Mouse (Mus musculus) embryonic facial prominence, embryonic 13.5 days (tissue): ENCODE results near the gene Rsph3b. TPM values are rescaled to one million over a fixed set of nuclear protein-coding genes. Genes with fewer than 3 reads are reported as not detected.
"Not testable (repeated sequence)": the region's sequence is repeated elsewhere in the genome, so short reads cannot be mapped to it uniquely, and the experiment has no call there.

Experiments used
- ATAC-seq: fragments of 200-750 bp; cut with Nextera tagmentation; 2 replicates; pipeline ENCODE4 v1.8.0; 2017; ENCODE audit warnings: low read depth; ENCODE audit not compliant: insufficient number of reproducible peaks, insufficient read depth, low FRiP score, low TSS enrichment
- H3K27ac ChIP-seq: fragments of 300-500 bp; sonication (generic); 2 replicates; pipeline ENCODE4 v1.5.1; 2015; ENCODE audit warnings: moderate library complexity, mild to moderate bottlenecking, inconsistent platforms
- H3K27me3 ChIP-seq: fragments of 300-500 bp; sonication (generic); 2 replicates; pipeline ENCODE4 v1.6.1; 2015; ENCODE audit warnings: mild to moderate bottlenecking, inconsistent platforms
- H3K36me3 ChIP-seq: fragments of 300-500 bp; sonication (generic); 2 replicates; pipeline ENCODE4 v1.6.1; 2015; ENCODE audit warnings: mild to moderate bottlenecking, inconsistent platforms
- H3K4me1 ChIP-seq: fragments of 300-500 bp; sonication (generic); 2 replicates; pipeline ENCODE4 v1.6.1; 2015; ENCODE audit warnings: inconsistent platforms
- H3K4me2 ChIP-seq: fragments of 300-500 bp; sonication (generic); 2 replicates; pipeline ENCODE4 v1.6.1; 2015; ENCODE audit warnings: moderate library complexity, mild to moderate bottlenecking, inconsistent platforms
- H3K4me3 ChIP-seq: fragments of 300-500 bp; sonication (generic); 2 replicates; pipeline ENCODE4 v1.5.1; 2015; ENCODE audit warnings: mild to moderate bottlenecking, inconsistent platforms
- H3K9ac ChIP-seq: fragments of 300-500 bp; sonication (generic); 2 replicates; pipeline ENCODE4 v1.6.1; 2015; ENCODE audit warnings: mild to moderate bottlenecking, inconsistent platforms
- H3K9me3 ChIP-seq: fragments of 300-500 bp; sonication (generic); 2 replicates; pipeline ENCODE4 v1.6.1; 2016; ENCODE audit warnings: inconsistent platforms
- WGBS: fragments of 180-500 bp; shearing (Covaris S2); methylation state at CpG from one replicate; pipeline ENCODE4 v1.1.7; 2015; ENCODE audit warnings: mixed read lengths; 5-methylcytosine and 5-hydroxymethylcytosine counted together
- polyA plus RNA-seq: library from polyadenylated mRNA; unstranded; fragments of >200 nt; fragmentation: Nextera tagmentation; extraction: Ambion mirVana; gene quantifications from 2 replicates; pipeline ENCODE4 v1.2.1, GENCODE M21; 2015

The Rsph3b gene
- polyA plus RNA-seq, 1 experiment from 2014 or later = 35.2 TPM

GRCm38 (mm10) chr17:6942560-6942959 is 5.9 kb downstream of the Rsph3b start:
- ATAC-seq, H3K27me3 ChIP-seq, H3K4me3 ChIP-seq, H3K4me2 ChIP-seq, H3K9ac ChIP-seq, H3K4me1 ChIP-seq, H3K36me3 ChIP-seq, H3K9me3 ChIP-seq, H3K27ac ChIP-seq: not testable (repeated sequence)
- whole genome bisulfite sequencing = no CpG with 5 or more reads among the region's 4 CpGs

- 98% methylated on average over 7 of the region's 7 CpGs for WGBS
- not testable (repeated sequence) for H3K27ac ChIP-seq, H3K4me3 ChIP-seq, H3K4me2 ChIP-seq, H3K27me3 ChIP-seq, H3K4me1 ChIP-seq, H3K9me3 ChIP-seq, ATAC-seq, H3K36me3 ChIP-seq, H3K9ac ChIP-seq
Measured at GRCm38 (mm10) chr17:6931625-6932024, 16.9 kb downstream of the Rsph3b start.

- not testable (repeated sequence) for H3K4me3 ChIP-seq, H3K27ac ChIP-seq, H3K4me1 ChIP-seq, H3K9ac ChIP-seq, H3K4me2 ChIP-seq, H3K9me3 ChIP-seq, H3K36me3 ChIP-seq, ATAC-seq, H3K27me3 ChIP-seq
- 89% methylated on average over 7 of the region's 7 CpGs for WGBS
Measured at GRCm38 (mm10) chr17:6920351-6920894, 28.1 kb downstream of the Rsph3b start.

GRCm38 (mm10) chr17:6919388-6919787 is 29.1 kb downstream of the Rsph3b start:
- H3K9ac ChIP-seq, ATAC-seq, H3K27me3 ChIP-seq, H3K4me1 ChIP-seq, H3K4me3 ChIP-seq, H3K4me2 ChIP-seq, H3K9me3 ChIP-seq, H3K36me3 ChIP-seq, H3K27ac ChIP-seq: not testable (repeated sequence)
- WGBS = 96% methylated on average over 3 of the region's 3 CpGs

GRCm38 (mm10) chr17:6915282-6915681 is 33.2 kb downstream of the Rsph3b start:
- H3K4me3 ChIP-seq, H3K27ac ChIP-seq, H3K36me3 ChIP-seq, H3K9me3 ChIP-seq, H3K9ac ChIP-seq, H3K4me2 ChIP-seq, ATAC-seq, H3K4me1 ChIP-seq, H3K27me3 ChIP-seq: not testable (repeated sequence)
- 87% methylated on average over 4 of the region's 4 CpGs for WGBS

- H3K27ac ChIP-seq, H3K4me1 ChIP-seq, H3K36me3 ChIP-seq, H3K4me3 ChIP-seq, H3K27me3 ChIP-seq, H3K9ac ChIP-seq, ATAC-seq, H3K4me2 ChIP-seq, H3K9me3 ChIP-seq: not testable (repeated sequence)
- 50% methylated on average over 2 of the region's 6 CpGs for WGBS
Measured at GRCm38 (mm10) chr17:6914066-6914465, 34.4 kb downstream of the Rsph3b start.

- not testable (repeated sequence) for H3K27me3 ChIP-seq, H3K4me1 ChIP-seq, H3K4me3 ChIP-seq, ATAC-seq, H3K27ac ChIP-seq, H3K9me3 ChIP-seq, H3K4me2 ChIP-seq, H3K9ac ChIP-seq, H3K36me3 ChIP-seq
- 75% methylated on average over 1 of the region's 2 CpGs for WGBS
Measured at GRCm38 (mm10) chr17:6900361-6900760, 48.1 kb downstream of the Rsph3b start.

- H3K4me3 ChIP-seq = not testable (repeated sequence)
Measured at GRCm38 (mm10) chr17:6897996-6898562, 50.4 kb downstream of the Rsph3b start.

GRCm38 (mm10) chr17:6896756-6897155 is 51.7 kb downstream of the Rsph3b start:
- H3K4me2 ChIP-seq = no peak overlapping the region
- ATAC-seq = no peak

More at GRCm38 (mm10) chr17:6897996-6898562, 50.4 kb downstream of the Rsph3b start:
- H3K27ac ChIP-seq, H3K4me1 ChIP-seq, ATAC-seq, H3K9ac ChIP-seq, H3K27me3 ChIP-seq, H3K4me2 ChIP-seq, H3K36me3 ChIP-seq, H3K9me3 ChIP-seq: not testable (repeated sequence)
- WGBS = 58% methylated on average over 7 of the region's 7 CpGs

GRCm38 (mm10) chr17:6893332-6893731 is 55.1 kb downstream of the Rsph3b start:
- 42% methylated on average over 10 of the region's 10 CpGs for WGBS
- no peak overlapping the region for H3K9ac ChIP-seq
- H3K27me3 ChIP-seq = no peaks in the 10 kb centered on the region
- no peak overlapping the region for H3K27ac ChIP-seq
- no peaks in the 10 kb centered on the region for H3K9me3 ChIP-seq
- no peak overlapping the region for H3K4me2 ChIP-seq
- no peaks in the 10 kb centered on the region for H3K4me1 ChIP-seq
- no peaks in the 10 kb centered on the region for H3K36me3 ChIP-seq
- H3K4me3 ChIP-seq = no peak overlapping the region
- no peak for ATAC-seq

More at GRCm38 (mm10) chr17:6896756-6897155, 51.7 kb downstream of the Rsph3b start:
- no peak overlapping the region for H3K27ac ChIP-seq
- no peak overlapping the region for H3K4me3 ChIP-seq
- no peak overlapping the region for H3K9ac ChIP-seq
- no peaks in the 10 kb centered on the region for H3K27me3 ChIP-seq
- H3K36me3 ChIP-seq = no peaks in the 10 kb centered on the region
- no peaks in the 10 kb centered on the region for H3K4me1 ChIP-seq
- no peaks in the 10 kb centered on the region for H3K9me3 ChIP-seq
- WGBS = 65% methylated on average over 4 of the region's 4 CpGs

GRCm38 (mm10) chr17:6891966-6892934 is 56.2 kb downstream of the Rsph3b start:
- no peaks in the 10 kb centered on the region for H3K9me3 ChIP-seq
- no peak overlapping the region for H3K9ac ChIP-seq
- H3K4me3 ChIP-seq = no peak overlapping the region
- no peak overlapping the region for H3K4me2 ChIP-seq
- 72% methylated on average over 7 of the region's 7 CpGs for WGBS
- no peaks in the 10 kb centered on the region for H3K4me1 ChIP-seq
- H3K27ac ChIP-seq = no peak overlapping the region
- ATAC-seq = no peak
- no peaks in the 10 kb centered on the region for H3K27me3 ChIP-seq
- no peaks in the 10 kb centered on the region for H3K36me3 ChIP-seq

GRCm38 (mm10) chr17:6886445-6886844 is 62.0 kb downstream of the Rsph3b start:
- Histone ChIP-seq H3K27me3 (no peaks in the 10 kb centered on the region), H3K9me3 (no peaks in the 10 kb centered on the region), H3K4me1 (no peaks in the 10 kb centered on the region), H3K4me2 (no peak overlapping the region), H3K4me3 (no peak overlapping the region), H3K9ac (no peak overlapping the region), H3K36me3 (no peaks in the 10 kb centered on the region), H3K27ac (no peak overlapping the region)
- ATAC-seq = no peak
- 85% methylated on average over 1 of the region's 1 CpGs for WGBS
